Mouse (Mus musculus): Measurements from ENCODE around the gene Odf4. TPM values are rescaled to one million over a fixed set of nuclear protein-coding genes. Genes with fewer than 3 reads are reported as not detected.
"Not testable (repeated sequence)": the region's sequence is repeated elsewhere in the genome, so short reads cannot be mapped to it uniquely, and the experiment has no call there.

Odf4 gene
- polyA plus RNA-seq, 1 experiment from 2014 or later: not detected

- H3K27me3 ChIP-seq; H3K4me1 ChIP-seq; H3K9ac ChIP-seq; H3K36me3 ChIP-seq; H3K27ac ChIP-seq; H3K4me3 ChIP-seq; ATAC-seq (ENCODE audit: low FRiP score, low read depth); H3K9me3 ChIP-seq: not testable (repeated sequence)
- 20% methylated on average over 11 of the region's 11 CpGs for WGBS
- 0 out of 2 replicates have a peak overlapping the region, but pooled peaks have one; percentile 4 for H3K4me2 ChIP-seq (replicated peaks)
Observed at GRCm38 (mm10) chr11:68962159-68962558, 35.3 kb upstream of the Odf4 start.

DNA sequence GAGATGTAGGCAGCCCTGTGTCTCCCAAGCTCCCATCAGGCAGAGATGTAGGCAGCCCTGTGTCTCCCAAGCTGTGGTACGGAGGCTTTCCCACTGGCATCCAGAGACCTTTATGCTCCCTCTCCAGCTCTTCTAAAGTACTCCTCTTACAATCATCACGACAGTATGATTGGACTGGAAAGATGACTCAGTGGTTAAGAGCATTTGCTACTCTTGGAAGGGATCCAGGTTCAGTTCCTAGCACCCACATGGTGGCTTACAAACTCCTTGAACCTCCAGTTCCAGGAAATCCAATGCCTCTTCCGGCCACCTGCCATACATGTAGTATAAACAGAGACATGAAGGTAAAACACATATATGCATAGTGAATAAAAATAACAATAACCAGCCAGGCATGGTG lies 34.7 kb upstream of the Odf4 start:
- H3K36me3 ChIP-seq: no peaks in the 10 kb centered on the region
- H3K9ac ChIP-seq: no peak overlapping the region
- no peak overlapping the region for H3K4me2 ChIP-seq (replicated peaks)
- H3K4me3 ChIP-seq: no peak overlapping the region
- no peak for ATAC-seq (ENCODE audit: low FRiP score, low read depth)
- no peak overlapping the region for H3K27ac ChIP-seq
- H3K27me3 ChIP-seq: peaks cover 8% of the 10 kb centered on the region; the same call in 1 of the 2 replicates
- peaks cover 9% of the 10 kb centered on the region; the same call in 1 of the 2 replicates for H3K4me1 ChIP-seq
- WGBS: 80% methylated on average over 3 of the region's 3 CpGs
- no peaks in the 10 kb centered on the region for H3K9me3 ChIP-seq

DNA sequence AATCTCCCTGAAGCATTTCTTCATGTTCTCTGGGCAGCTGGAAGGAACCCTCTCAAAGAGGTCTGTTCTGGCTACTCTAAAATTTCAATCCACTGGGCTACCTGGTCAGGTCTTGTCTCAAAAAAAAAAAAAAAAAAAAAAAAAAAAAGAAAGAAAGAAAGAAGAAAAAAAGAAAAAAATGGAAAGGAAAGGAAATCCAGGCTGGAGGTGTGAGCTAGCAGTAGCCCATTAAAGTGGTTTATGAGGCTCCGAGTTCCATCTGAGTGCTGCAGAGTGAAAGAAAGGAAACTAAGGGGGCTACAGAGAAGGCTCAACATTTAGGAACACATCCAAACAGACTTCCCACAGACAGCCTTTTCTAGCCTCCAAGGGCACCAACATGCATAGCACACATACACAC lies 31.1 kb upstream of the Odf4 start:
- H3K4me3 ChIP-seq: no peak overlapping the region
- H3K27me3 ChIP-seq: peaks cover 45% of the 10 kb centered on the region
- peaks cover 22% of the 10 kb centered on the region for H3K4me1 ChIP-seq
- ATAC-seq (ENCODE audit: low FRiP score, low read depth): no peak
- no peaks in the 10 kb centered on the region for H3K36me3 ChIP-seq
- no peak overlapping the region for H3K4me2 ChIP-seq (replicated peaks)
- no peaks in the 10 kb centered on the region for H3K9me3 ChIP-seq
- 37% methylated on average over 1 of the region's 1 CpGs for WGBS
- H3K9ac ChIP-seq: no peak overlapping the region
- H3K27ac ChIP-seq: no peak overlapping the region

DNA sequence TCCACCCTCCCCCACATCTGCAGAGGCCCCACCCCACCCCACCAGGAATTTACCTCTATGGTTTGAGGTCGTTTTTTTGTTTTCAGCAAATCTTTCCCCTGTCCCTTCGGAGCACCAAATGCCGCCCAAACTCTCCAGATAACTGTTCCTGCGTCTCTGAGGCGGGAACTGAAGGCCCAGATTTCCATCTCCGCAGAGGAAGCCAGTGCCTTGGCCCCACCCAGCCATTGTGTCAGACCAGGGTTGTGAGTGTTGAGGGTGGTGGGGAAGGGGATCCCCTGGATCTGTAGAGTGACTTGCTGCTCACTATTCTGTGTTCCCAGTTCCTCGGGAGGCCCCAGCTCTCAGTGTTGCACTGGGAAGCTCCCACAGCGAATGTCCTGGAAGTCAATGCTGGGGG lies 30.4 kb upstream of the Odf4 start, which contains the start of gene Arhgef15:
Arhgef15 (minus strand) TSS at position 173 of the 400 bp plus-strand sequence.
- no peaks in the 10 kb centered on the region for H3K36me3 ChIP-seq
- H3K27me3 ChIP-seq: peaks cover 50% of the 10 kb centered on the region
- H3K4me1 ChIP-seq: peaks cover 22% of the 10 kb centered on the region
- WGBS: 47% methylated on average over 8 of the region's 8 CpGs
- peak within 1 kb of the TSS; percentile 35 for H3K4me2 ChIP-seq (replicated peaks)
- no peak for ATAC-seq (ENCODE audit: low FRiP score, low read depth)
- H3K9ac ChIP-seq: no peak within 1 kb of the TSS
- H3K4me3 ChIP-seq: peak within 1 kb of the TSS; percentile 9; the same call in 1 of the 2 replicates
- no peaks in the 10 kb centered on the region for H3K9me3 ChIP-seq
- peak within 1 kb of the TSS; percentile 15; the same call in 1 of the 2 replicates for H3K27ac ChIP-seq

DNA sequence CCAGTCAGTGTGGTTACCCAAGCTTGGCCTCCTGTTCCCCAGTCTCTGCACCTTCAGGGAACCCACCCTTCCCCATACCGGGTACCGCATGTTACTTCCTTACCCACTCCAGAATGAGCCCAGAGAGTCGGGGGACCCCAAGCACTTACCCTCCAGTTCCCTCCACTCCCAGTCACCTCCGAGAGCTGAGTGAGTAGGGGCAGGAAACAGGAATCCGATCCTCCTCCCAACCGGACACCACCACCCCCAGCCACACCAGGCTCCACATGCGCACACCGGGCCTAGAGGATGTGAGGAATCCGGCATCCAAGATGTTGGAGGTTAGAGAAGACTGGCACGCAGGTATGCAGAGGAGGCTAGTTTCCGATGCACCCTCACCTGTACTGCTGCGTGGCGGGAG lies 29.8 kb upstream of the Odf4 start:
- Histone ChIP-seq H3K4me1 (peaks cover 19% of the 10 kb centered on the region), H3K9ac (no peak overlapping the region), H3K27ac (no peak overlapping the region), H3K27me3 (peaks cover 55% of the 10 kb centered on the region), H3K36me3 (no peaks in the 10 kb centered on the region), H3K4me2 (replicated peaks) (peak overlapping the region; percentile 35), H3K9me3 (no peaks in the 10 kb centered on the region), H3K4me3 (peak overlapping the region; percentile 9; the same call in 1 of the 2 replicates)
- WGBS: 32% methylated on average over 13 of the region's 13 CpGs
- no peak for ATAC-seq (ENCODE audit: low FRiP score, low read depth)

GRCm38 (mm10) chr11:68956107-68956506 lies 29.2 kb upstream of the Odf4 start:
- Histone ChIP-seq H3K9ac (no peak overlapping the region), H3K27ac (no peak overlapping the region), H3K36me3 (no peaks in the 10 kb centered on the region), H3K4me3 (peak overlapping the region; percentile 9; the same call in 1 of the 2 replicates), H3K4me1 (peaks cover 19% of the 10 kb centered on the region), H3K27me3 (peaks cover 61% of the 10 kb centered on the region), H3K9me3 (no peaks in the 10 kb centered on the region), H3K4me2 (replicated peaks) (no peak overlapping the region)
- WGBS: 49% methylated on average over 3 of the region's 3 CpGs
- no peak for ATAC-seq (ENCODE audit: low FRiP score, low read depth)

DNA sequence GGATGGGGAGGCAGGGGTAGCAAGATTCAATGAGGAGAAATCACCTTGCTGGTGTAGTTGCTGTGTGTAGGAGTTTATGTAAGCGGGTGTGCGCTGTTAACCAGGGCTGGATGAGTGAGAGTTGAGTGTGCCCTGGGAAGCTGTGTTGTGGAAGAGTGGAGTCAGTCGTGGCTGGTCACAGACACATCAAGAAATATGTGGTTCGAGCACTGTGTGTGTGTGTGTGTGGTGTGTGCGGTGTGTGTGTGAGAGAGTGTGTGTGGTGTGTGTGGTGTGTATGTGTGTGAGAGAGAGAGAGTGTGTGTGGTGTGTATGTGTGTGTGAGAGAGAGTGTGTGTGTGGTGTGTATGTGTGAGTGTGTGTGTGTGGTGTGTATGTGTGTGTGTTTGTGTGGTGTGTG lies 28.6 kb upstream of the Odf4 start:
- Histone ChIP-seq H3K9me3 (no peaks in the 10 kb centered on the region), H3K9ac (no peak overlapping the region), H3K4me3 (no peak overlapping the region), H3K4me1 (peaks cover 19% of the 10 kb centered on the region), H3K27ac (no peak overlapping the region), H3K27me3 (peaks cover 64% of the 10 kb centered on the region), H3K36me3 (no peaks in the 10 kb centered on the region), H3K4me2 (replicated peaks) (peak overlapping the region; percentile 68)
- ATAC-seq (ENCODE audit: low FRiP score, low read depth): peak; percentile 34; the same call in 1 of the 2 replicates
- 74% methylated on average over 5 of the region's 5 CpGs for WGBS

DNA sequence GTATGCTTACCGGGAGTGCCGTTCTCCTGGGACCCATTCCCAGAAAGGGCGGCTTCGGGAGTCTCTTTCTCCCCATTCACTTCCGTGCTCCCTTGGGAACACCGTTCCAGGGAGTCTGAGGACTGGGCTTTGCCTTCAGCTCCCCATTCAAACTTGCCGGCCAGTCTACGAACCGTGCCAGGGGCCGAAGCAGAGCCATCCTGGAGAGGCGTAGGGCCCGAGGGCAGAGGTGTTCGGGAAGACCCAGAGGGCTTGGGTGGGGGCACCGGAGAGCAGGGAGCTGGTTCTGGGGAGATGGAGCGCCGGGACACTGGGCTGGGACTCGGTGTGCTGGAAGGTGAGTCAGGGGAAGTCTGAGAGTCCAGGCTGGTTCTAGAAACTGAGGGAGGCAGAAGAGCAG lies 27.5 kb upstream of the Odf4 start:
- ATAC-seq (ENCODE audit: low FRiP score, low read depth): no peak
- H3K4me3 ChIP-seq: peak overlapping the region; percentile 39
- peaks cover 19% of the 10 kb centered on the region for H3K4me1 ChIP-seq
- no peaks in the 10 kb centered on the region for H3K9me3 ChIP-seq
- no peaks in the 10 kb centered on the region for H3K36me3 ChIP-seq
- H3K27me3 ChIP-seq: peaks cover 68% of the 10 kb centered on the region
- H3K9ac ChIP-seq: peak overlapping the region; percentile 59
- no peak overlapping the region for H3K27ac ChIP-seq
- 3% methylated on average over 17 of the region's 17 CpGs for WGBS
- H3K4me2 ChIP-seq (replicated peaks): peak overlapping the region; percentile 68

GRCm38 (mm10) chr11:68953903-68954302 lies 27.0 kb upstream of the Odf4 start:
- Histone ChIP-seq H3K4me2 (replicated peaks) (peak overlapping the region; percentile 68), H3K36me3 (no peaks in the 10 kb centered on the region), H3K27me3 (peaks cover 68% of the 10 kb centered on the region), H3K9me3 (no peaks in the 10 kb centered on the region), H3K27ac (no peak overlapping the region), H3K9ac (peak overlapping the region; percentile 59), H3K4me1 (peaks cover 19% of the 10 kb centered on the region), H3K4me3 (peak overlapping the region; percentile 39)
- ATAC-seq (ENCODE audit: low FRiP score, low read depth): no peak
- WGBS: 12% methylated on average over 13 of the region's 13 CpGs

- H3K27me3 ChIP-seq: peaks cover 44% of the 10 kb centered on the region
- WGBS: 7% methylated on average over 12 of the region's 12 CpGs
- ATAC-seq (ENCODE audit: low FRiP score, low read depth): no peak
Observed at GRCm38 (mm10) chr11:68947542-68947993, 20.7 kb upstream of the Odf4 start.

DNA sequence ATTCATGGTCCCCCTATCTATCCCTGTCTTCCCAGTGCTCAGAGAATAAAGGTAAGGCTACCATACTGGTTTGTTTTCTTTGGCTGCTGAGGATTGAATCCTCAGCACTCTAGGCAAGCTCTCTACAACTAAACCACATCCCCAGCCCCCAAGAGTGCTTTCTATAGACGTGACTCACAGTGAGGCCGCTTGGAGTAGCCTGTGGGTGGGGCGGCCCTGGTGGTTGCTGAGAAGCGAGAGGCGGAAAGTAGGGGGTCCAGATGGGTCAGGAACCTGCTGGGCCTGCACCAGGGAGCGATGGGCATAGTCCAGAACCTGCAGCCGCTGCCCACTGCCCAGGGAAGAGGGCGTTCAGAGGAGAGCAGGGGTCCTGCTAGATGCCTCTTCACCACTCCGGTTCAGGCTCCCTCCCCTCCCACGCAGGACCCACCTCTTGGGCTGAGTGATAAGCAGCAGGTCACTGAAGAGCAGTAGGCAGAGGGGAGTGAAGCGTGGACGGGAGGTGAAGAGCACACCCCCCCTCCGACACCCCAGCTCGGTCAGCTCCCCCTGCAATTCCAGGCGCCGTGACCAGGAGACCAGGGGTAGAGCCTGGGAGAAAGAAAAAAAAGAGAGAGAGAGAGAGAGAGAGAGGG lies 20.0 kb upstream of the Odf4 start:
- peak overlapping the region; percentile 15; the same call in 1 of the 2 replicates for H3K4me3 ChIP-seq
- H3K27me3 ChIP-seq: peaks cover 40% of the 10 kb centered on the region
- H3K9me3 ChIP-seq: no peaks in the 10 kb centered on the region
- no peak overlapping the region; the same call in 1 of the 2 replicates for H3K9ac ChIP-seq
- no peak for ATAC-seq (ENCODE audit: low FRiP score, low read depth)
- H3K27ac ChIP-seq: no peak overlapping the region
- H3K4me1 ChIP-seq: peaks cover 9% of the 10 kb centered on the region; the same call in 1 of the 2 replicates
- 10% methylated on average over 14 of the region's 16 CpGs for WGBS
- peak overlapping the region; percentile 47 for H3K4me2 ChIP-seq (replicated peaks)
- no peaks in the 10 kb centered on the region for H3K36me3 ChIP-seq

More at GRCm38 (mm10) chr11:68947542-68947993, 20.7 kb upstream of the Odf4 start:
- peak overlapping the region; percentile 47 for H3K4me2 ChIP-seq (replicated peaks)
- H3K9ac ChIP-seq: peak overlapping the region; percentile 40; the same call in 1 of the 2 replicates
- H3K4me3 ChIP-seq: peak overlapping the region; percentile 10
- no peaks in the 10 kb centered on the region for H3K36me3 ChIP-seq
- H3K9me3 ChIP-seq: no peaks in the 10 kb centered on the region
- H3K27ac ChIP-seq: no peak overlapping the region
- H3K4me1 ChIP-seq: peaks cover 9% of the 10 kb centered on the region; the same call in 1 of the 2 replicates

DNA sequence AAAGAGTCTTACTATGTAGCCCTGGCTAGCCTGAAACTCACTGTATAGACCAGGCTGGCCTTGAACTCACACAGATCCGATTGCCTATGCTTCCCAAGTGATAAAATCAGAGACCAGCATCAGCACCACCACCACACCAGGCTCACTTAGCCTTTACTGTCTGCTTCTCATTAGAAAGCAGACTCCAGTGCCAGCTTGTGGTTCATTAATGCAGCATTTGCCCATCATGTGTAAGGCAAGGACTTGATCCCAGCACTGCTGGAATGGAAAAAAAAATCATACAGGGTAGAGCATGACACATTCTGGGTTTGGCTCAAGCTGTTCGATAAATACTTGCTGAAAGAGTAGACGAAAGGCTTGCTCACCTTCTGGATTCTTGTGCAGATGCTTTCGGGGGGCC lies 19.1 kb upstream of the Odf4 start:
- Histone ChIP-seq H3K9me3 (no peaks in the 10 kb centered on the region), H3K27ac (no peak overlapping the region), H3K4me2 (replicated peaks) (no peak overlapping the region), H3K4me3 (no peak overlapping the region), H3K27me3 (peaks cover 31% of the 10 kb centered on the region), H3K9ac (no peak overlapping the region), H3K36me3 (no peaks in the 10 kb centered on the region), H3K4me1 (peaks cover 9% of the 10 kb centered on the region; the same call in 1 of the 2 replicates)
- 82% methylated on average over 4 of the region's 4 CpGs for WGBS
- ATAC-seq (ENCODE audit: low FRiP score, low read depth): no peak
